Mouse (Mus musculus): ENCODE results near the gene Hes3. TPM values are rescaled to one million over a fixed set of nuclear protein-coding genes. Genes with fewer than 3 reads are reported as not detected.

Hes3 gene
- polyA plus RNA-seq, 1 experiment from 2014 or later: not detected

DNA sequence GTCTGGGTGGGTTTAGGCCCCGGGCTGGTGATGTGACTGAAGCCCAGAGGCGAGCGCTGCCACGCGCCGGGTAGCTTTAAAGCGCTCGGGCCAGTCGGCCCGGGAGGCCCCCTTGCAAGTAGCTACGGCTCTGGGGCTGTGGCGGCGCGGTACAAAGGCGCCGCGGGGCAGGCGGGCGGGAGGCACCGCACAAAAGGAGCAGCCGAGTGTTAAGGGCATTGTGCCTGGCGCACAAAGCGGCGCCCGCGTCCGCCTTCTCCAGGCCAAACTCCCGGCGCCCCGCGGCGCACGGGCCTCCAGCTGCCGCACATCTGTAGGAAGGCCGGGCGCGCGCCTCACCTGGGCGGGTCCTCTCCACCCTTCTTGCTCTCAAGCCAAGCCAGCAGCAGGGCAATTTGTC is 1.1 kb downstream of the Hes3 start:
- Histone ChIP-seq H3K9ac (no peak overlapping the region), H3K4me3 (replicated peaks) (no peak overlapping the region), H3K27me3 (peaks cover 87% of the 10 kb centered on the region), H3K9me3 (replicated peaks) (no peaks in the 10 kb centered on the region), H3K4me2 (no peak overlapping the region), H3K4me1 (replicated peaks) (peaks cover 10% of the 10 kb centered on the region), H3K27ac (replicated peaks) (no peak overlapping the region), H3K36me3 (replicated peaks) (no peaks in the 10 kb centered on the region)
- ATAC-seq (ENCODE audit: insufficient read depth): no peak
- 2% methylated on average over 39 of the region's 39 CpGs for WGBS (ENCODE audit: insufficient replicate concordance)

GRCm38 (mm10) chr4:152288398-152288945 is 3.0 kb downstream of the Hes3 start:
- 46% methylated on average over 18 of the region's 18 CpGs for WGBS (ENCODE audit: insufficient replicate concordance)
- no peaks in the 10 kb centered on the region for H3K36me3 ChIP-seq (replicated peaks)
- no peak for ATAC-seq (ENCODE audit: insufficient read depth)
- no peak overlapping the region for H3K4me3 ChIP-seq (replicated peaks)
- no peak overlapping the region for H3K9ac ChIP-seq
- H3K9me3 ChIP-seq (replicated peaks): no peaks in the 10 kb centered on the region
- H3K4me2 ChIP-seq: no peak overlapping the region
- H3K27me3 ChIP-seq: peaks cover 92% of the 10 kb centered on the region
- no peak overlapping the region for H3K27ac ChIP-seq (replicated peaks)
- H3K4me1 ChIP-seq (replicated peaks): peaks cover 7% of the 10 kb centered on the region

- 21% methylated on average over 19 of the region's 19 CpGs for WGBS (ENCODE audit: insufficient replicate concordance)
- H3K9me3 ChIP-seq (replicated peaks): no peaks in the 10 kb centered on the region
- H3K27ac ChIP-seq (replicated peaks): no peak overlapping the region
- H3K4me3 ChIP-seq (replicated peaks): no peak overlapping the region
- H3K9ac ChIP-seq: no peak overlapping the region
- no peak for ATAC-seq (ENCODE audit: insufficient read depth)
- peaks cover 16% of the 10 kb centered on the region for H3K4me1 ChIP-seq (replicated peaks)
- no peaks in the 10 kb centered on the region for H3K36me3 ChIP-seq (replicated peaks)
- peaks cover 92% of the 10 kb centered on the region for H3K27me3 ChIP-seq
- no peak overlapping the region for H3K4me2 ChIP-seq
These were observed 3.9 kb downstream of the Hes3 start for GRCm38 (mm10) chr4:152287317-152288120.

GRCm38 (mm10) chr4:152286887-152287286 is 4.6 kb downstream of the Hes3 start:
- Histone ChIP-seq H3K4me3 (replicated peaks) (no peak overlapping the region), H3K9me3 (replicated peaks) (no peaks in the 10 kb centered on the region), H3K4me2 (no peak overlapping the region), H3K27ac (replicated peaks) (no peak overlapping the region), H3K4me1 (replicated peaks) (peaks cover 16% of the 10 kb centered on the region), H3K9ac (no peak overlapping the region), H3K27me3 (peaks cover 92% of the 10 kb centered on the region), H3K36me3 (replicated peaks) (no peaks in the 10 kb centered on the region)
- WGBS (ENCODE audit: insufficient replicate concordance): 8% methylated on average over 26 of the region's 26 CpGs
- ATAC-seq (ENCODE audit: insufficient read depth): no peak

- Histone ChIP-seq H3K4me3 (replicated peaks) (peak overlapping the region; percentile 12; the same call in 1 of the 2 replicates), H3K27me3 (peaks cover 92% of the 10 kb centered on the region), H3K4me2 (peak overlapping the region; percentile 25), H3K36me3 (replicated peaks) (no peaks in the 10 kb centered on the region), H3K9ac (no peak overlapping the region), H3K9me3 (replicated peaks) (no peaks in the 10 kb centered on the region), H3K27ac (replicated peaks) (no peak overlapping the region), H3K4me1 (replicated peaks) (peaks cover 16% of the 10 kb centered on the region)
- no peak for ATAC-seq (ENCODE audit: insufficient read depth)
- 3% methylated on average over 31 of the region's 32 CpGs for whole genome bisulfite sequencing (ENCODE audit: insufficient replicate concordance)
These were observed 5.3 kb downstream of the Hes3 start for GRCm38 (mm10) chr4:152286183-152286582.

GRCm38 (mm10) chr4:152285505-152285904 is 6.0 kb downstream of the Hes3 start:
- WGBS (ENCODE audit: insufficient replicate concordance): 2% methylated on average over 10 of the region's 10 CpGs
- no peak for ATAC-seq (ENCODE audit: insufficient read depth)
- peaks cover 92% of the 10 kb centered on the region for H3K27me3 ChIP-seq
- H3K27ac ChIP-seq (replicated peaks): no peak overlapping the region
- H3K9me3 ChIP-seq (replicated peaks): no peaks in the 10 kb centered on the region
- H3K4me1 ChIP-seq (replicated peaks): peaks cover 16% of the 10 kb centered on the region
- no peak overlapping the region for H3K9ac ChIP-seq
- no peak overlapping the region for H3K4me3 ChIP-seq (replicated peaks)
- H3K4me2 ChIP-seq: no peak overlapping the region
- no peaks in the 10 kb centered on the region for H3K36me3 ChIP-seq (replicated peaks)

DNA sequence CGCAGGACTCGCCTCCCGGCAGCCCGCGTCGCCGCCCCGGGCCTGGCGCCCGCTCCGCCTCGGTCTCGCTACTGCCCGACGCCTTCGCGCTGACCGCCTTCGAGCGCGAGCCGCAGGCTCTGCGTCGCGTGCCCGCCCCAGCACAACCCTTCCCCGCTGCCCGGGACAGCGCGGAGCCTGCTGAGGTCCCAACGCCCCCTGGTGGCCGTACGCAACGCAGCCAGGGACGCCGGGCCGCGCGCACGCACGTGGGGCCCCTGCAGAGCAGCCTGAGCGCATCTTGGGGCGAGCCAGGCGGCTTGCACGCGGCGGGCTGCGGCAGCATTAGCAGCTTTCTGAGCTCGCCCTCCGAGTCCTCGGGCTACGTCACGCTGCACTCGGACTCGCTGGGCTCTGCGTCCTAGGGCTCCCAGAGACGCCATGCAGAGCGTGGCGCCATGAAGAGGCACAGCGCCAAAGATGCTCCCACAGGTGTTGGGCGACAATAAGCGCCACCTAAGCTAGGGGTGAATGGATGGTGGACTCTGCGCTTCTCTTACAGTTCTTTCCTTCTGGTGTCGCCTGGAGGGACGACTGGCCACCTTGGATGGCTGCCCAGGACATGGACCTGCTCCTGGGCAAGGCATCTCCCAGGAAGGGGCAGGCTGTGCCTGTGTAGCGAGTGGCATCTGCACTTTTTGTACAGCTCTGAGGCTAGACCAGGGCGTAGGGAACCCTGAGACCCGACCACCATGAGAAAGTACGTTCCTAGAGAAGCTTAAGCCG is 8.1 kb downstream of the Hes3 start:
- Histone ChIP-seq H3K9me3 (replicated peaks) (no peaks in the 10 kb centered on the region), H3K9ac (no peak overlapping the region), H3K36me3 (replicated peaks) (no peaks in the 10 kb centered on the region), H3K4me3 (replicated peaks) (peak overlapping the region; percentile 24; the same call in 1 of the 2 replicates), H3K4me2 (peak overlapping the region; percentile 51), H3K27ac (replicated peaks) (no peak overlapping the region), H3K4me1 (replicated peaks) (peaks cover 16% of the 10 kb centered on the region), H3K27me3 (peaks cover 97% of the 10 kb centered on the region)
- peak; percentile 68 for ATAC-seq (ENCODE audit: insufficient read depth)
- WGBS (ENCODE audit: insufficient replicate concordance): 4% methylated on average over 70 of the region's 70 CpGs

GRCm38 (mm10) chr4:152282721-152283120 is 8.7 kb downstream of the Hes3 start:
- H3K9ac ChIP-seq: no peak overlapping the region
- H3K27me3 ChIP-seq: peaks cover 90% of the 10 kb centered on the region
- ATAC-seq (ENCODE audit: insufficient read depth): no peak
- peaks cover 16% of the 10 kb centered on the region for H3K4me1 ChIP-seq (replicated peaks)
- H3K27ac ChIP-seq (replicated peaks): no peak overlapping the region
- H3K4me2 ChIP-seq: peak overlapping the region; percentile 51
- WGBS (ENCODE audit: insufficient replicate concordance): 16% methylated on average over 34 of the region's 34 CpGs
- no peaks in the 10 kb centered on the region for H3K36me3 ChIP-seq (replicated peaks)
- H3K4me3 ChIP-seq (replicated peaks): peak overlapping the region; percentile 24; the same call in 1 of the 2 replicates
- H3K9me3 ChIP-seq (replicated peaks): no peaks in the 10 kb centered on the region

- Histone ChIP-seq H3K9ac (no peak overlapping the region), H3K4me1 (replicated peaks) (peaks cover 16% of the 10 kb centered on the region), H3K36me3 (replicated peaks) (no peaks in the 10 kb centered on the region), H3K4me3 (replicated peaks) (no peak overlapping the region), H3K9me3 (replicated peaks) (no peaks in the 10 kb centered on the region), H3K27ac (replicated peaks) (no peak overlapping the region), H3K27me3 (peaks cover 86% of the 10 kb centered on the region), H3K4me2 (no peak overlapping the region)
- WGBS (ENCODE audit: insufficient replicate concordance): 37% methylated on average over 15 of the region's 15 CpGs
- no peak for ATAC-seq (ENCODE audit: insufficient read depth)
These were observed 9.9 kb downstream of the Hes3 start for GRCm38 (mm10) chr4:152281601-152282000.

- Histone ChIP-seq H3K4me1 (replicated peaks) (peaks cover 16% of the 10 kb centered on the region), H3K4me3 (replicated peaks) (no peak overlapping the region), H3K9me3 (replicated peaks) (no peaks in the 10 kb centered on the region), H3K27ac (replicated peaks) (no peak overlapping the region), H3K36me3 (replicated peaks) (no peaks in the 10 kb centered on the region), H3K9ac (no peak overlapping the region), H3K27me3 (peaks cover 87% of the 10 kb centered on the region), H3K4me2 (no peak overlapping the region)
- ATAC-seq (ENCODE audit: insufficient read depth): no peak
- 76% methylated on average over 23 of the region's 23 CpGs for WGBS (ENCODE audit: insufficient replicate concordance)
These were observed 12.5 kb downstream of the Hes3 start for GRCm38 (mm10) chr4:152278986-152279385.

DNA sequence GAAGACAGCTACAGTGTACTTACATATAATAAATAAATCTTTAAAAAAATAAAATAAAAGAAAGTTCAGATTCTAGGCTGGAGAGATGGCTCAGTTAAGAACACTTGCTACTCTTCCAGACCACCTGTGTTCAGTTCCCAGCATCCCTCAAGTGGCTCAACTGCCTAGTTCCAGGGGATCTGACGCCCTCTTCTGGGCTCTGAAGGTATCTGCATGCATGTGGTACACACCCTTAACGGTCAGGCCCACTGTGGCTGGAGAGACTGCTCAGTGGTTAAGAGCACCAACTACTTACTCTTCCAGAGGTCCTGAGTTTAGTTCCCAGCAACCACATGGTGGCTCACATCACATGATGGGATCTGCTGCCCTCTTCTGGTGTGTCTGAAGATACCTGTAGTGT is 13.5 kb downstream of the Hes3 start:
- Histone ChIP-seq H3K4me1 (replicated peaks) (peaks cover 13% of the 10 kb centered on the region), H3K27ac (replicated peaks) (no peak overlapping the region), H3K27me3 (peaks cover 87% of the 10 kb centered on the region), H3K4me2 (no peak overlapping the region), H3K4me3 (replicated peaks) (no peak overlapping the region), H3K36me3 (replicated peaks) (no peaks in the 10 kb centered on the region), H3K9me3 (replicated peaks) (no peaks in the 10 kb centered on the region), H3K9ac (no peak overlapping the region)
- WGBS (ENCODE audit: insufficient replicate concordance): 60% methylated on average over 2 of the region's 2 CpGs
- no peak for ATAC-seq (ENCODE audit: insufficient read depth)
